ENCODE assay signal across 19 mouse cellular contexts in genomic region chr13:54895981-54896380, GRCm38 (mm10). TPM values are rescaled to one million over a fixed set of nuclear protein-coding genes. Genes with fewer than 3 reads are reported as not detected.
DNase-seq lines count a peak whose midpoint lies in the region; ATAC-seq and TF ChIP-seq lines count a peak whose summit lies in the region.
"Had no signal": no experiment of that assay in that cellular context is flagged by ENCODE, and none has a peak within 500 bp of the region (broad histone marks: within the 10 kb centered on the region; RNA-seq: fewer than 3 reads in every experiment).

No protein-coding gene starts in this region.

- 0 out of 2 replicates have a peak overlapping the region, but pooled peaks have one; percentile 14 for H3K27ac ChIP-seq in forebrain, embryonic 14.5 days (ENCODE audit: low read depth, low read length)
- no peak overlapping the region for H3K27ac ChIP-seq in forebrain, embryonic 11.5 days (ENCODE audit: low read depth, low read length)
- peak overlapping the region; percentile 22; the same call in 1 of the 2 replicates for H3K27ac ChIP-seq in midbrain, embryonic 15.5 days
- H3K27ac ChIP-seq in thymus, adult 2 months (ENCODE audit: control insufficient read depth, insufficient read depth, low read length) = no peak overlapping the region
- H3K27ac ChIP-seq: heart, adult 2 months; hindbrain, embryonic 15.5 days; limb, embryonic 13.5 days; liver, embryonic 14.5 days; lung, embryonic 15.5 days; neural tube, embryonic 15.5 days had no signal

- no peaks in the 10 kb centered on the region for H3K36me3 ChIP-seq in forebrain, embryonic 14.5 days (ENCODE audit: control insufficient read depth, insufficient read depth, low read length)
- H3K36me3 ChIP-seq in forebrain, embryonic 11.5 days (ENCODE audit: control insufficient read depth, insufficient read depth, low read length) = no peaks in the 10 kb centered on the region
- no peaks in the 10 kb centered on the region for H3K36me3 ChIP-seq in midbrain, embryonic 15.5 days (replicated peaks)
- H3K36me3 ChIP-seq in thymus, adult 2 months (ENCODE audit: control insufficient read depth, insufficient read depth, low read length) = no peaks in the 10 kb centered on the region
- H3K36me3 ChIP-seq: hindbrain, embryonic 15.5 days; limb, embryonic 13.5 days; lung, embryonic 15.5 days; neural tube, embryonic 15.5 days had no signal

- H3K27me3 ChIP-seq in forebrain, embryonic 14.5 days (replicated peaks; ENCODE audit: control insufficient read depth, insufficient read depth, low read length) = no peaks in the 10 kb centered on the region
- H3K27me3 ChIP-seq in forebrain, embryonic 11.5 days (ENCODE audit: control insufficient read depth, insufficient read depth, low read length) = no peaks in the 10 kb centered on the region
- no peaks in the 10 kb centered on the region for H3K27me3 ChIP-seq in midbrain, embryonic 15.5 days (replicated peaks)
- H3K27me3 ChIP-seq in thymus, adult 2 months (ENCODE audit: control insufficient read depth, insufficient read depth, low read length) = no peaks in the 10 kb centered on the region
- H3K27me3 ChIP-seq: hindbrain, embryonic 15.5 days; limb, embryonic 13.5 days; lung, embryonic 15.5 days; neural tube, embryonic 15.5 days had no signal

- no peak overlapping the region for H3K4me3 ChIP-seq in forebrain, embryonic 14.5 days (ENCODE audit: low read depth, low read length)
- no peak overlapping the region for H3K4me3 ChIP-seq in forebrain, embryonic 11.5 days (ENCODE audit: low read depth, low read length)
- H3K4me3 ChIP-seq in midbrain, embryonic 15.5 days = no peak overlapping the region
- H3K4me3 ChIP-seq in thymus, adult 2 months (ENCODE audit: control insufficient read depth, insufficient read depth, low read length) = no peak overlapping the region
- H3K4me3 ChIP-seq: heart, adult 2 months; hindbrain, embryonic 15.5 days; limb, embryonic 13.5 days; lung, embryonic 15.5 days; neural tube, embryonic 15.5 days had no signal

- TF ChIP-seq POLR2A in brain, embryonic 14.5 days (IDR thresholded peaks at IDR 0.05; ENCODE audit: borderline replicate concordance, extremely low read depth, insufficient read depth, insufficient read length, poor library complexity, severe bottlenecking) = no peak
- TF ChIP-seq POLR2A in thymus, adult 2 months (IDR thresholded peaks at IDR 0.05; ENCODE audit: control insufficient read depth, extremely low read depth, insufficient read depth, low read length, poor library complexity) = no peak

- H3K4me1 ChIP-seq in forebrain, embryonic 14.5 days (ENCODE audit: control insufficient read depth, insufficient read depth, low read length) = peaks cover 3% of the 10 kb centered on the region; the same call in 1 of the 2 replicates
- no peaks in the 10 kb centered on the region for H3K4me1 ChIP-seq in forebrain, embryonic 11.5 days (replicated peaks; ENCODE audit: control insufficient read depth, insufficient read depth, low read length)
- peaks cover 12% of the 10 kb centered on the region for H3K4me1 ChIP-seq in midbrain, embryonic 15.5 days
- H3K4me1 ChIP-seq in thymus, adult 2 months (replicated peaks; ENCODE audit: control insufficient read depth, insufficient read depth, low read length) = no peaks in the 10 kb centered on the region
- H3K4me1 ChIP-seq: limb, embryonic 13.5 days; lung, embryonic 15.5 days had no signal

- 41% methylated on average over 5 of the region's 5 CpGs for WGBS in forebrain, embryonic 14.5 days
- 74% methylated on average over 5 of the region's 5 CpGs for whole genome bisulfite sequencing in forebrain, embryonic 11.5 days
- WGBS in midbrain, embryonic 15.5 days = 51% methylated on average over 5 of the region's 5 CpGs
- 82% methylated on average over 5 of the region's 5 CpGs for WGBS in thymus, adult 2 months

- H3K4me2 ChIP-seq in forebrain, embryonic 14.5 days (ENCODE audit: low read length) = no peak overlapping the region
- H3K4me2 ChIP-seq in forebrain, embryonic 11.5 days (ENCODE audit: low read depth, low read length, severe bottlenecking) = no peak overlapping the region
- H3K4me2 ChIP-seq in midbrain, embryonic 15.5 days = no peak overlapping the region
- H3K4me2 ChIP-seq: hindbrain, embryonic 15.5 days; limb, embryonic 13.5 days; lung, embryonic 15.5 days; neural tube, embryonic 15.5 days had no signal

- ATAC-seq in forebrain, embryonic 14.5 days = no peak
- ATAC-seq in forebrain, embryonic 11.5 days (replicated peaks; ENCODE audit: low FRiP score) = no peak
- no peak for ATAC-seq in midbrain, embryonic 15.5 days (replicated peaks)
- ATAC-seq: intestine, postnatal 0 days had no signal

- no peak overlapping the region for H3K9ac ChIP-seq in forebrain, embryonic 14.5 days (ENCODE audit: low read length)
- H3K9ac ChIP-seq in forebrain, embryonic 11.5 days (ENCODE audit: low read length) = no peak overlapping the region
- no peak overlapping the region for H3K9ac ChIP-seq in midbrain, embryonic 15.5 days
- H3K9ac ChIP-seq: hindbrain, embryonic 15.5 days; limb, embryonic 13.5 days; liver, embryonic 14.5 days; lung, embryonic 15.5 days; neural tube, embryonic 15.5 days had no signal

- DNase-seq in forebrain, embryonic 14.5 days (ENCODE audit: low spot score) = peak; percentile 57
- DNase-seq in forebrain, embryonic 11.5 days (ENCODE audit: low spot score) = no peak
- peak; percentile 76 for DNase-seq in brain, embryonic 14.5 days (ENCODE audit: low read depth)
- peak; percentile 63 for DNase-seq in cerebellum, adult 8-10 months
- DNase-seq in thymus, adult 2 months = no peak
- no peak for DNase-seq in urinary bladder, postnatal 36 days (ENCODE audit: low spot score in 2 of 2)
- DNase-seq: adrenal gland, postnatal 25 days; gastrocnemius, postnatal 10 days; heart, adult 2 months; heart, postnatal 4 days; lung, postnatal 4 days; right cerebral cortex, postnatal 4 days had no signal

- H3K9me3 ChIP-seq in forebrain, embryonic 14.5 days (replicated peaks; ENCODE audit: control insufficient read depth, low read length) = no peaks in the 10 kb centered on the region
- no peaks in the 10 kb centered on the region for H3K9me3 ChIP-seq in forebrain, embryonic 11.5 days (ENCODE audit: control insufficient read depth, low read length)
- H3K9me3 ChIP-seq in midbrain, embryonic 15.5 days = no peaks in the 10 kb centered on the region
- H3K9me3 ChIP-seq: hindbrain, embryonic 15.5 days; limb, embryonic 13.5 days; lung, embryonic 15.5 days; neural tube, embryonic 15.5 days had no signal

- TF ChIP-seq CTCF in brain, embryonic 14.5 days (IDR thresholded peaks at IDR 0.05; ENCODE audit: borderline replicate concordance, extremely low read depth, insufficient read depth, insufficient read length) = no peak
- no peak for TF ChIP-seq CTCF in thymus, adult 2 months (IDR thresholded peaks at IDR 0.05; ENCODE audit: borderline replicate concordance, control insufficient read depth, extremely low read depth, insufficient read depth, low read length, poor library complexity)

RNA-seq across cellular contexts. Expression of gene Unc5a, which starts 53.2 kb away (rescaled TPM):
- 12.3 and 16.2 TPM in 2 replicates for polyA plus RNA-seq in forebrain, embryonic 14.5 days (2014; fragmentation: Nextera tagmentation; extraction: Ambion mirVana)
- polyA plus RNA-seq in forebrain, embryonic 11.5 days (2014; fragmentation: Nextera tagmentation; extraction: Ambion mirVana) = 2.9 and 3.7 TPM in 2 replicates
- 29.2 and 29.7 TPM in 2 replicates for polyA plus RNA-seq in brain, embryonic 14.5 days (2012; rRNA removed)
- 15.7 and 16.1 TPM in 2 replicates for polyA plus RNA-seq in midbrain, embryonic 15.5 days (2015; fragmentation: Nextera tagmentation; extraction: Ambion mirVana)
- 3.1 and 5.9 TPM in 2 replicates for polyA plus RNA-seq in thymus, adult 2 months (2012; rRNA removed)

Comparison
In these comparisons a context has a peak if more than half of its experiments do, and no peak if none do; other contexts are left out.
1. DNase-seq: peak in forebrain, embryonic 14.5 days (single experiment), brain, embryonic 14.5 days (single experiment) and cerebellum, adult 8-10 months (single experiment); none in forebrain, embryonic 11.5 days (single experiment), thymus, adult 2 months (single experiment) and urinary bladder, postnatal 36 days (0 of 2).
2. H3K27ac ChIP-seq: peak in forebrain, embryonic 14.5 days (single experiment) and midbrain, embryonic 15.5 days (single experiment); none in forebrain, embryonic 11.5 days (single experiment) and thymus, adult 2 months (single experiment).